Comparison of ENCODE assay signal across 31 mouse cellular contexts in genomic region chr14:48039286-48039790, GRCm38 (mm10).
DNase-seq lines count a peak whose midpoint lies in the region; ATAC-seq and TF ChIP-seq lines count a peak whose summit lies in the region.
"Had no signal": no experiment of that assay in that cellular context is flagged by ENCODE, and none has a peak within 500 bp of the region (broad histone marks: within the 10 kb centered on the region; RNA-seq: fewer than 3 reads in every experiment).

No protein-coding gene starts in this region.

- peak; percentile 45 for DNase-seq in midbrain, embryonic 11.5 days (ENCODE audit: low spot score, missing footprints)
- no peak for DNase-seq in midbrain, postnatal 0 days (ENCODE audit: low spot score)
- DNase-seq in brain, embryonic 14.5 days (ENCODE audit: low read depth), result peak; percentile 73
- no peak for DNase-seq in cerebellum, adult 11-12 months
- DNase-seq in gastrocnemius, postnatal 25 days, result no peak
- DNase-seq: adrenal gland, adult 8-10 months; adrenal gland, postnatal 25 days; cerebellum, adult 11 months; cerebellum, adult 8-10 months; cerebellum, postnatal 10 days; cerebellum, postnatal 36 days; embryo, embryonic 11 days; forebrain, postnatal 0 days; gastrocnemius, adult 2 months; gastrocnemius, postnatal 14 days; heart, adult 2 months; heart, postnatal 14 days had no signal

- H3K9ac ChIP-seq in hindbrain, embryonic 13.5 days, result no peak overlapping the region
- H3K9ac ChIP-seq in hindbrain, embryonic 12.5 days, result no peak overlapping the region
- no peak overlapping the region for H3K9ac ChIP-seq in midbrain, embryonic 11.5 days (ENCODE audit: low read length)
- no peak overlapping the region for H3K9ac ChIP-seq in midbrain, postnatal 0 days (replicated peaks; ENCODE audit: low read length, poor library complexity, severe bottlenecking)
- H3K9ac ChIP-seq: embryonic facial prominence, embryonic 13.5 days; forebrain, embryonic 13.5 days; forebrain, postnatal 0 days; heart, embryonic 13.5 days; hindbrain, embryonic 14.5 days had no signal

- H3K4me2 ChIP-seq in hindbrain, embryonic 13.5 days, result no peak overlapping the region
- H3K4me2 ChIP-seq in hindbrain, embryonic 12.5 days (replicated peaks), result no peak overlapping the region
- H3K4me2 ChIP-seq in midbrain, embryonic 11.5 days, result no peak overlapping the region
- no peak overlapping the region for H3K4me2 ChIP-seq in midbrain, postnatal 0 days (ENCODE audit: low read depth, low read length, poor library complexity, severe bottlenecking)
- H3K4me2 ChIP-seq: embryonic facial prominence, embryonic 13.5 days; forebrain, embryonic 13.5 days; heart, embryonic 13.5 days; hindbrain, embryonic 14.5 days had no signal

- TF ChIP-seq CTCF in midbrain, postnatal 0 days (IDR thresholded peaks at IDR 0.05), result no peak
- no peak for TF ChIP-seq CTCF in brain, embryonic 14.5 days (IDR thresholded peaks at IDR 0.05; ENCODE audit: borderline replicate concordance, extremely low read depth, insufficient read depth, insufficient read length)

- peaks cover 8% of the 10 kb centered on the region for H3K4me1 ChIP-seq in hindbrain, embryonic 13.5 days (replicated peaks)
- H3K4me1 ChIP-seq in hindbrain, embryonic 12.5 days, result no peaks in the 10 kb centered on the region
- no peaks in the 10 kb centered on the region for H3K4me1 ChIP-seq in midbrain, embryonic 11.5 days (ENCODE audit: control insufficient read depth, insufficient read depth, low read length)
- H3K4me1 ChIP-seq in midbrain, postnatal 0 days (ENCODE audit: insufficient read depth, low read length), result no peaks in the 10 kb centered on the region
- H3K4me1 ChIP-seq: embryonic facial prominence, embryonic 10.5 days; embryonic facial prominence, embryonic 13.5 days; heart, embryonic 10.5 days; heart, embryonic 13.5 days had no signal

- ATAC-seq in hindbrain, embryonic 13.5 days (ENCODE audit: low FRiP score), result no peak
- no peak for ATAC-seq in hindbrain, embryonic 12.5 days (ENCODE audit: low FRiP score)
- no peak for ATAC-seq in midbrain, embryonic 11.5 days (ENCODE audit: low FRiP score)
- no peak for ATAC-seq in midbrain, postnatal 0 days (ENCODE audit: low FRiP score)
- ATAC-seq: activated CD4-positive, CD25-positive, alpha-beta regulatory T cell, adult 4 months; CD4-positive, CD25-positive, alpha-beta regulatory T cell, adult 4 months; forebrain, embryonic 13.5 days; forebrain, postnatal 0 days; hindbrain, postnatal 0 days; inflammation-experienced regulatory T-cells, adult 6 months; intestine, embryonic 16.5 days had no signal

- no peak for TF ChIP-seq POLR2A in brain, embryonic 14.5 days (IDR thresholded peaks at IDR 0.05; ENCODE audit: borderline replicate concordance, extremely low read depth, insufficient read depth, insufficient read length, poor library complexity, severe bottlenecking)

- H3K27ac ChIP-seq in hindbrain, embryonic 13.5 days, result 0 out of 2 replicates have a peak overlapping the region, but pooled peaks have one; percentile 10
- H3K27ac ChIP-seq in hindbrain, embryonic 12.5 days, result no peak overlapping the region
- H3K27ac ChIP-seq in midbrain, embryonic 11.5 days (ENCODE audit: low read depth, low read length), result no peak overlapping the region
- H3K27ac ChIP-seq in midbrain, postnatal 0 days (ENCODE audit: low read depth, low read length), result no peak overlapping the region
- H3K27ac ChIP-seq: embryonic facial prominence, embryonic 10.5 days; embryonic facial prominence, embryonic 13.5 days; forebrain, embryonic 13.5 days; gastrocnemius, adult 2 months; heart, adult 2 months; heart, embryonic 10.5 days; heart, embryonic 13.5 days; hindbrain, embryonic 14.5 days; hindbrain, postnatal 0 days had no signal

- H3K9me3 ChIP-seq in hindbrain, embryonic 13.5 days, result no peaks in the 10 kb centered on the region
- no peaks in the 10 kb centered on the region for H3K9me3 ChIP-seq in hindbrain, embryonic 12.5 days (replicated peaks)
- no peaks in the 10 kb centered on the region for H3K9me3 ChIP-seq in midbrain, embryonic 11.5 days (ENCODE audit: control insufficient read depth, low read length)
- no peaks in the 10 kb centered on the region for H3K9me3 ChIP-seq in midbrain, postnatal 0 days (ENCODE audit: low read length)
- H3K9me3 ChIP-seq: embryonic facial prominence, embryonic 10.5 days; embryonic facial prominence, embryonic 13.5 days; forebrain, embryonic 13.5 days; heart, embryonic 10.5 days; heart, embryonic 13.5 days had no signal

- H3K4me3 ChIP-seq in hindbrain, embryonic 13.5 days, result no peak overlapping the region
- H3K4me3 ChIP-seq in hindbrain, embryonic 12.5 days, result no peak overlapping the region
- H3K4me3 ChIP-seq in midbrain, embryonic 11.5 days (ENCODE audit: low read depth, low read length), result no peak overlapping the region
- H3K4me3 ChIP-seq in midbrain, postnatal 0 days (ENCODE audit: low read depth, low read length), result no peak overlapping the region
- H3K4me3 ChIP-seq: embryonic facial prominence, embryonic 10.5 days; embryonic facial prominence, embryonic 13.5 days; erythroblast, embryonic 14.5 days; forebrain, embryonic 13.5 days; gastrocnemius, adult 2 months; heart, adult 2 months; heart, embryonic 10.5 days; heart, embryonic 13.5 days had no signal

- H3K27me3 ChIP-seq in hindbrain, embryonic 13.5 days, result no peaks in the 10 kb centered on the region
- no peaks in the 10 kb centered on the region for H3K27me3 ChIP-seq in hindbrain, embryonic 12.5 days
- H3K27me3 ChIP-seq in midbrain, embryonic 11.5 days (ENCODE audit: control insufficient read depth, insufficient read depth, low read length), result no peaks in the 10 kb centered on the region
- H3K27me3 ChIP-seq in midbrain, postnatal 0 days (ENCODE audit: insufficient read depth, low read length), result no peaks in the 10 kb centered on the region
- H3K27me3 ChIP-seq: embryonic facial prominence, embryonic 13.5 days; forebrain, embryonic 13.5 days; heart, embryonic 13.5 days had no signal

- H3K36me3 ChIP-seq in hindbrain, embryonic 13.5 days, result no peaks in the 10 kb centered on the region
- no peaks in the 10 kb centered on the region for H3K36me3 ChIP-seq in hindbrain, embryonic 12.5 days
- no peaks in the 10 kb centered on the region for H3K36me3 ChIP-seq in midbrain, embryonic 11.5 days (ENCODE audit: control insufficient read depth, insufficient read depth, low read length)
- H3K36me3 ChIP-seq in midbrain, postnatal 0 days (ENCODE audit: insufficient read depth, low read length), result no peaks in the 10 kb centered on the region
- H3K36me3 ChIP-seq: embryonic facial prominence, embryonic 10.5 days; embryonic facial prominence, embryonic 13.5 days; heart, embryonic 10.5 days; heart, embryonic 13.5 days had no signal

- WGBS in hindbrain, embryonic 13.5 days, result 59% methylated on average over 4 of the region's 4 CpGs
- WGBS in hindbrain, embryonic 12.5 days, result 77% methylated on average over 4 of the region's 4 CpGs
- WGBS in midbrain, embryonic 11.5 days, result 87% methylated on average over 4 of the region's 4 CpGs
- WGBS in midbrain, postnatal 0 days, result 84% methylated on average over 4 of the region's 4 CpGs

Comparison
In these comparisons a context has a peak if more than half of its experiments do, and no peak if none do; other contexts are left out.
1. DNase-seq: peak in midbrain, embryonic 11.5 days (single experiment) and brain, embryonic 14.5 days (single experiment); none in midbrain, postnatal 0 days (single experiment), cerebellum, adult 11-12 months (single experiment) and gastrocnemius, postnatal 25 days (single experiment).